ENCODE assay signal across 8 mouse cellular contexts in the genomic region with DNA sequence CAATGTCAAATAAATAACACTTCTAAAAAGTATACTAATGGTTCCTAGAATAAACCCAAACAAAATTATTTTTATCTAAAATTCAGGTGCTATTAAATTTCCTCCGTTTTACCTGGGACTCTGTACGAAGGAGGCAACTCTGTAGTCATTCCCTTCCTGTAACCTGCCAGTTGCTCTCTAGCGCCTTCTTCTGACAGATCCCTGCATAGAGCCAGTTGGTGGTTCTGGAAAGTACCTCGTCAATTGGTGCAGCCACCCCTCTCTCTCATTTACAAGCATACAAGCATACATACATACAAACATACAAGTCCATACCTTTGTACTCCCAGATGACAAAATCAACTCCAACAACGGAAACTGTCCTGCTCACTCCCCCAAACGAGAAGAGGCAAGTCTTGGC. TPM values are rescaled to one million over a fixed set of nuclear protein-coding genes. Genes with fewer than 3 reads are reported as not detected.
DNase-seq lines count a peak whose midpoint lies in the region; ATAC-seq and TF ChIP-seq lines count a peak whose summit lies in the region.

No protein-coding gene starts in this region.

- no peak for TF ChIP-seq POLR2A in thymus, adult 2 months (IDR thresholded peaks at IDR 0.05; ENCODE audit: control insufficient read depth, extremely low read depth, insufficient read depth, low read length, poor library complexity)
- TF ChIP-seq POLR2A in bone marrow, adult 2 months (IDR thresholded peaks at IDR 0.05; ENCODE audit: borderline replicate concordance, control insufficient read depth, low read depth, low read length): no peak

- WGBS in hindbrain, embryonic 11.5 days: 34% methylated on average over 6 of the region's 6 CpGs
- 32% methylated on average over 6 of the region's 6 CpGs for WGBS in hindbrain, embryonic 13.5 days
- WGBS in thymus, adult 2 months: 29% methylated on average over 6 of the region's 6 CpGs
- WGBS in bone marrow, adult 2 months: 16% methylated on average over 6 of the region's 6 CpGs
- 33% methylated on average over 6 of the region's 6 CpGs for WGBS in midbrain, embryonic 13.5 days

- H3K4me3 ChIP-seq in hindbrain, embryonic 11.5 days (ENCODE audit: low read depth, low read length): no peak overlapping the region
- H3K4me3 ChIP-seq in hindbrain, embryonic 13.5 days: no peak overlapping the region
- no peak overlapping the region for H3K4me3 ChIP-seq in thymus, adult 2 months (ENCODE audit: control insufficient read depth, insufficient read depth, low read length)
- no peak overlapping the region for H3K4me3 ChIP-seq in bone marrow, adult 2 months (replicated peaks; ENCODE audit: control insufficient read depth, low read depth, low read length)
- H3K4me3 ChIP-seq in midbrain, embryonic 13.5 days (replicated peaks): no peak overlapping the region

- H3K27me3 ChIP-seq in hindbrain, embryonic 11.5 days (ENCODE audit: control insufficient read depth, insufficient read depth, low read length): no peaks in the 10 kb centered on the region
- H3K27me3 ChIP-seq in hindbrain, embryonic 13.5 days: peaks cover 5% of the 10 kb centered on the region; the same call in 1 of the 2 replicates
- H3K27me3 ChIP-seq in thymus, adult 2 months (ENCODE audit: control insufficient read depth, insufficient read depth, low read length): no peaks in the 10 kb centered on the region
- H3K27me3 ChIP-seq in midbrain, embryonic 13.5 days: no peaks in the 10 kb centered on the region

- DNase-seq in hindbrain, embryonic 11.5 days (ENCODE audit: low spot score): peak; percentile 45
- peak; percentile 44 for DNase-seq in thymus, adult 2 months
- DNase-seq in thymus, adult 18-20 months: no peak
- DNase-seq in lung, postnatal 14 days: peak; percentile 63
- DNase-seq in frontal cortex, postnatal 36 days (ENCODE audit: low spot score in 2 of 2): no peak

- H3K4me2 ChIP-seq in hindbrain, embryonic 11.5 days (replicated peaks; ENCODE audit: low read depth, low read length): no peak overlapping the region
- H3K4me2 ChIP-seq in hindbrain, embryonic 13.5 days: no peak overlapping the region
- H3K4me2 ChIP-seq in midbrain, embryonic 13.5 days (replicated peaks): no peak overlapping the region

- ATAC-seq in hindbrain, embryonic 11.5 days (ENCODE audit: low FRiP score): no peak
- ATAC-seq in hindbrain, embryonic 13.5 days (ENCODE audit: low FRiP score): no peak
- no peak for ATAC-seq in midbrain, embryonic 13.5 days

- no peaks in the 10 kb centered on the region for H3K9me3 ChIP-seq in hindbrain, embryonic 11.5 days (ENCODE audit: control insufficient read depth, low read length)
- no peaks in the 10 kb centered on the region for H3K9me3 ChIP-seq in hindbrain, embryonic 13.5 days
- H3K9me3 ChIP-seq in midbrain, embryonic 13.5 days: no peaks in the 10 kb centered on the region

- no peak overlapping the region for H3K9ac ChIP-seq in hindbrain, embryonic 11.5 days (ENCODE audit: low read depth, low read length)
- no peak overlapping the region for H3K9ac ChIP-seq in hindbrain, embryonic 13.5 days
- no peak overlapping the region for H3K9ac ChIP-seq in midbrain, embryonic 13.5 days (replicated peaks)

- H3K36me3 ChIP-seq in hindbrain, embryonic 11.5 days (ENCODE audit: control insufficient read depth, insufficient read depth, low read length): no peaks in the 10 kb centered on the region
- H3K36me3 ChIP-seq in hindbrain, embryonic 13.5 days: no peaks in the 10 kb centered on the region
- H3K36me3 ChIP-seq in thymus, adult 2 months (ENCODE audit: control insufficient read depth, insufficient read depth, low read length): no peaks in the 10 kb centered on the region
- H3K36me3 ChIP-seq in midbrain, embryonic 13.5 days: no peaks in the 10 kb centered on the region

- H3K4me1 ChIP-seq in hindbrain, embryonic 11.5 days (replicated peaks; ENCODE audit: control insufficient read depth, insufficient read depth, low read length): no peaks in the 10 kb centered on the region
- no peaks in the 10 kb centered on the region for H3K4me1 ChIP-seq in hindbrain, embryonic 13.5 days (replicated peaks)
- no peaks in the 10 kb centered on the region for H3K4me1 ChIP-seq in thymus, adult 2 months (replicated peaks; ENCODE audit: control insufficient read depth, insufficient read depth, low read length)
- no peaks in the 10 kb centered on the region; the same call in 1 of the 2 replicates for H3K4me1 ChIP-seq in bone marrow, adult 2 months (ENCODE audit: control insufficient read depth, insufficient read depth, low read length)
- no peaks in the 10 kb centered on the region for H3K4me1 ChIP-seq in midbrain, embryonic 13.5 days (replicated peaks)

- H3K27ac ChIP-seq in hindbrain, embryonic 11.5 days (ENCODE audit: low read depth, low read length): no peak overlapping the region
- no peak overlapping the region for H3K27ac ChIP-seq in hindbrain, embryonic 13.5 days
- H3K27ac ChIP-seq in thymus, adult 2 months (ENCODE audit: control insufficient read depth, insufficient read depth, low read length): no peak overlapping the region
- no peak overlapping the region for H3K27ac ChIP-seq in bone marrow, adult 2 months (ENCODE audit: control insufficient read depth, insufficient read depth, low read depth, low read length, poor library complexity)
- no peak overlapping the region for H3K27ac ChIP-seq in midbrain, embryonic 13.5 days

- TF ChIP-seq CTCF in thymus, adult 2 months (IDR thresholded peaks at IDR 0.05; ENCODE audit: borderline replicate concordance, control insufficient read depth, extremely low read depth, insufficient read depth, low read length, poor library complexity): no peak
- TF ChIP-seq CTCF in bone marrow, adult 2 months (IDR thresholded peaks at IDR 0.05; ENCODE audit: control insufficient read depth, insufficient read depth, low read length): peak; percentile 20; the same call in 1 of the 2 replicates

RNA-seq across cellular contexts. Expression of gene Ccdc81, which starts 59.9 kb away (rescaled TPM):
- 0.36 and 0.86 TPM in 2 replicates for polyA plus RNA-seq in hindbrain, embryonic 11.5 days (2014; fragmentation: Nextera tagmentation; extraction: Ambion mirVana)
- polyA plus RNA-seq in hindbrain, embryonic 13.5 days (2015; fragmentation: Nextera tagmentation; extraction: Ambion mirVana): 0.47 and 1.1 TPM in 2 replicates
- not detected in 2 replicates for polyA plus RNA-seq in thymus, adult 2 months (2012; rRNA removed)
- not detected in 2 replicates for polyA plus RNA-seq in bone marrow, adult 2 months (2011; ENCODE audit: insufficient read depth, insufficient read length, low replicate concordance, missing spikeins)
- 0.49 and 0.93 TPM in 2 replicates for polyA plus RNA-seq in midbrain, embryonic 13.5 days (2015; fragmentation: Nextera tagmentation; extraction: Ambion mirVana)

Comparison
In these comparisons a context has a peak if more than half of its experiments do, and no peak if none do; other contexts are left out.
1. DNase-seq: peak in hindbrain, embryonic 11.5 days (single experiment), thymus, adult 2 months (single experiment) and lung, postnatal 14 days (single experiment); none in thymus, adult 18-20 months (0 of 2) and frontal cortex, postnatal 36 days (0 of 2).